Mouse (Mus musculus) MEL (cell line): ENCODE data around the gene Ptprh.

Experiments
- CHD2 ChIP-seq: IDR thresholded peaks from 2 replicates; pipeline ENCODE4 v1.6.1; 2011; ENCODE audit warnings: low read length, improper control_type of control experiment
- GABPA ChIP-seq: IDR thresholded peaks from 2 replicates; pipeline ENCODE4 v1.6.1; 2012; ENCODE audit warnings: low read depth, mild to moderate bottlenecking, inconsistent platforms, low read length, improper control_type of control experiment, moderate library complexity
- KAT2A ChIP-seq: conservative IDR thresholded peaks from 2 replicates; pipeline ENCODE4 v1.6.1; 2012; ENCODE audit warnings: low read depth, low read length, improper control_type of control experiment, inconsistent platforms
- MAFK ChIP-seq: IDR thresholded peaks from 2 replicates; pipeline ENCODE4 v1.6.1; 2011; ENCODE audit warnings: low read depth, mild to moderate bottlenecking, low read length, improper control_type of control experiment, borderline replicate concordance
- NRF1 ChIP-seq: IDR thresholded peaks from 2 replicates; pipeline ENCODE4 v1.6.1; 2014; ENCODE audit warnings: low read depth, mild to moderate bottlenecking, inconsistent platforms, low read length, improper control_type of control experiment, moderate library complexity; ENCODE audit not compliant: poor library complexity, insufficient read depth, severe bottlenecking
- POLR2A ChIP-seq, 2 experiments: IDR thresholded peaks; 2 replicates each; pipeline ENCODE4 v1.6.1; 2011 to 2012; ENCODE audit warnings: low read length in 2 of 2, mild to moderate bottlenecking in 2 of 2, control low read depth in 1 of 2, improper control_type of control experiment in 1 of 2, low read depth in 1 of 2, moderate library complexity in 1 of 2; ENCODE audit not compliant: control insufficient read depth in 1 of 2, insufficient read depth in 1 of 2, poor library complexity in 1 of 2
- RCOR1 ChIP-seq: IDR thresholded peaks from 2 replicates; pipeline ENCODE4 v1.6.1; 2012; ENCODE audit warnings: low read depth, mild to moderate bottlenecking, inconsistent platforms, low read length, improper control_type of control experiment
- TBP ChIP-seq: IDR thresholded peaks from 2 replicates; pipeline ENCODE4 v1.8.0; 2011; ENCODE audit warnings: low read depth, low read length, improper control_type of control experiment
- USF1 ChIP-seq: IDR thresholded peaks from 2 replicates; pipeline ENCODE4 v1.6.1; 2014; ENCODE audit warnings: low read depth, mild to moderate bottlenecking, inconsistent platforms, low read length, improper control_type of control experiment, moderate library complexity
- USF2 ChIP-seq, 2 experiments: IDR thresholded peaks; 2 replicates each; pipeline ENCODE4 v1.6.1; 2011 to 2012; ENCODE audit warnings: improper control_type of control experiment in 2 of 2, low read length in 2 of 2, borderline replicate concordance in 1 of 2, inconsistent platforms in 1 of 2, low read depth in 1 of 2, mild to moderate bottlenecking in 1 of 2; ENCODE audit not compliant: insufficient read depth in 1 of 2
- ZMIZ1 ChIP-seq: IDR thresholded peaks from 2 replicates; pipeline ENCODE4 v1.6.1; 2012; ENCODE audit warnings: low read depth, mild to moderate bottlenecking, inconsistent platforms, low read length, improper control_type of control experiment, moderate library complexity

- TF ChIP-seq TBP (no peak), GABPA (no peak), POLR2A (IDR thresholded peaks at IDR 0.05; ENCODE audit: control insufficient read depth in 1 of 2, insufficient read depth in 1 of 2, low read depth in 1 of 2, low read length in 2 of 2, poor library complexity in 1 of 2) (no peak), CHD2 (no peak), MAFK (no peak), USF2 (IDR thresholded peaks at IDR 0.05; ENCODE audit: borderline replicate concordance in 1 of 2, insufficient read depth in 1 of 2, low read depth in 1 of 2, low read length in 2 of 2) (no peak), NRF1 (no peak), RCOR1 (no peak), KAT2A (no peak), USF1 (no peak), ZMIZ1 (no peak)
These were observed 9.1 kb upstream of the Ptprh start for GRCm38 (mm10) chr7:4612956-4613355.
